8 mouse cellular contexts compared by ENCODE assay signal in the genomic region with DNA sequence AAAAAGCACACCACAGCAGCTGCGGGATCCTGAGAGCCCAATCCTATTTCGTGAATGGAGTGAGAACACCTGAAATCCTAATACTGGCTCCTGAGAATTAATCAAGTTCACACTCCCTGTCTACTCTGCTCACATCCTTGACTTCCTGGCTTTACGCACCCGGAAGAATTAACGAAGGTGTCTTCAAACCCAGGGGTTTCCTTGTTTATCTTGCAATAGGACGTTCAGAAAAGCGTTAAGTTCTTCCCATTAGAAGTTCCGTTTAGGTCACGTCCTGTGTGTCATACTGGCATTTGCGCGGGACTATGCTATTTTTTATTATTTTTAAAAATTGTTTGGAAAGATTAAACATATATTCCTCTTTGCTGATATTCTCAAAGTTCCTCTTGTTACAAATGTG. TPM values are rescaled to one million over a fixed set of nuclear protein-coding genes. Genes with fewer than 3 reads are reported as not detected.
DNase-seq lines count a peak whose midpoint lies in the region; ATAC-seq and TF ChIP-seq lines count a peak whose summit lies in the region.

No protein-coding gene starts in this region.

- TF ChIP-seq EP300 in heart, postnatal 0 days (IDR thresholded peaks at IDR 0.05; ENCODE audit: low read depth), result no peak

- TF ChIP-seq CTCF in heart, postnatal 0 days (IDR thresholded peaks at IDR 0.05; ENCODE audit: low read depth), result no peak

- peak overlapping the region; percentile 51 for H3K4me3 ChIP-seq in heart, postnatal 0 days (ENCODE audit: low read depth, low read length)
- peak overlapping the region; percentile 85 for H3K4me3 ChIP-seq in hindbrain, embryonic 15.5 days
- H3K4me3 ChIP-seq in midbrain, embryonic 10.5 days, result peak overlapping the region; percentile 94

- peaks cover 15% of the 10 kb centered on the region for H3K4me1 ChIP-seq in heart, postnatal 0 days (ENCODE audit: control insufficient read depth, insufficient read depth)
- H3K4me1 ChIP-seq in hindbrain, embryonic 15.5 days (replicated peaks), result peaks cover 29% of the 10 kb centered on the region
- H3K4me1 ChIP-seq in midbrain, embryonic 10.5 days, result peaks cover 29% of the 10 kb centered on the region

- H3K27ac ChIP-seq in heart, postnatal 0 days (ENCODE audit: low read depth), result peak overlapping the region; percentile 73
- peak overlapping the region; percentile 76 for H3K27ac ChIP-seq in hindbrain, embryonic 15.5 days (replicated peaks)
- H3K27ac ChIP-seq in midbrain, embryonic 10.5 days (replicated peaks), result peak overlapping the region; percentile 76

- H3K9ac ChIP-seq in heart, postnatal 0 days (replicated peaks; ENCODE audit: low read depth, low read length), result peak overlapping the region; percentile 46
- peak overlapping the region; percentile 44 for H3K9ac ChIP-seq in hindbrain, embryonic 15.5 days

- 1% methylated on average over 11 of the region's 11 CpGs for WGBS in heart, postnatal 0 days
- 4% methylated on average over 11 of the region's 11 CpGs for WGBS in hindbrain, embryonic 15.5 days
- WGBS in midbrain, embryonic 10.5 days, result 5% methylated on average over 11 of the region's 11 CpGs

- no peaks in the 10 kb centered on the region for H3K27me3 ChIP-seq in heart, postnatal 0 days (ENCODE audit: control insufficient read depth, insufficient read depth, low read length)
- peaks cover 4% of the 10 kb centered on the region; the same call in 1 of the 2 replicates for H3K27me3 ChIP-seq in hindbrain, embryonic 15.5 days
- 0 out of 2 replicates have a peak, but pooled peaks cover 5% of the 10 kb centered on the region for H3K27me3 ChIP-seq in midbrain, embryonic 10.5 days (ENCODE audit: low read depth, poor library complexity, severe bottlenecking)

- no peak for ATAC-seq in heart, postnatal 0 days (ENCODE audit: insufficient read depth, low read depth)
- ATAC-seq in activated CD4-positive, CD25-positive, alpha-beta regulatory T cell, adult 4 months, result peak; percentile 14
- ATAC-seq in hindbrain, embryonic 15.5 days (ENCODE audit: low FRiP score, low read depth), result no peak

- no peak for DNase-seq in heart, postnatal 0 days (ENCODE audit: low spot score)
- no peak for DNase-seq in heart, postnatal 4 days
- DNase-seq in midbrain, embryonic 10.5 days (ENCODE audit: low spot score), result no peak
- DNase-seq in retina, postnatal 1 day, result no peak
- DNase-seq in Muller cell, postnatal 12 days (ENCODE audit: inconsistent ontology term), result no peak
- no peak for DNase-seq in embryo, embryonic 9.5 days (ENCODE audit: extremely low spot score)

- H3K4me2 ChIP-seq in heart, postnatal 0 days (ENCODE audit: low read depth, low read length), result peak overlapping the region; percentile 78
- peak overlapping the region; percentile 65 for H3K4me2 ChIP-seq in hindbrain, embryonic 15.5 days

- H3K36me3 ChIP-seq in heart, postnatal 0 days (replicated peaks; ENCODE audit: control insufficient read depth, insufficient read depth, low read length), result no peaks in the 10 kb centered on the region
- no peaks in the 10 kb centered on the region for H3K36me3 ChIP-seq in hindbrain, embryonic 15.5 days
- 0 out of 2 replicates have a peak, but pooled peaks cover under 1% of the 10 kb centered on the region for H3K36me3 ChIP-seq in midbrain, embryonic 10.5 days

- H3K9me3 ChIP-seq in heart, postnatal 0 days (replicated peaks; ENCODE audit: control insufficient read depth, low read length), result no peaks in the 10 kb centered on the region
- no peaks in the 10 kb centered on the region for H3K9me3 ChIP-seq in hindbrain, embryonic 15.5 days
- no peaks in the 10 kb centered on the region for H3K9me3 ChIP-seq in midbrain, embryonic 10.5 days (replicated peaks)

RNA-seq across cellular contexts. Expression of a gene that starts 0.7 kb away (rescaled TPM):
- total RNA-seq in heart, postnatal 0 days (2014; rRNA removed; ENCODE audit: low replicate concordance), result 43.0 and 46.1 TPM in 2 replicates
- polyA plus RNA-seq in heart, postnatal 0 days (2015; fragmentation: Nextera tagmentation; extraction: Ambion mirVana), result 16.9 and 19.3 TPM in 2 replicates
- total RNA-seq in heart, postnatal 4 days (2021), result 10 to 100 TPM; 57.0 to 57.9 TPM
- 10 to 100 TPM; 90.0 to 92.4 TPM for polyA plus RNA-seq in activated CD4-positive, CD25-positive, alpha-beta regulatory T cell, adult 4 months (2017; shearing (Covaris generic))
- 40.1 and 43.1 TPM in 2 replicates for polyA plus RNA-seq in hindbrain, embryonic 15.5 days (2015; fragmentation: Nextera tagmentation; extraction: Ambion mirVana)
- 23.7 and 30.8 TPM in 2 replicates for polyA plus RNA-seq in midbrain, embryonic 10.5 days (2016; fragmentation: Nextera tagmentation; extraction: Ambion mirVana)

RNA-seq across cellular contexts. Expression of a gene that starts 35.5 kb away (rescaled TPM):
- 131 and 139 TPM in 2 replicates for total RNA-seq in heart, postnatal 0 days (2014; rRNA removed; ENCODE audit: low replicate concordance)
- polyA plus RNA-seq in heart, postnatal 0 days (2015; fragmentation: Nextera tagmentation; extraction: Ambion mirVana), result 265 TPM in 2 replicates
- 100 to 1,000 TPM; 261 to 264 TPM for total RNA-seq in heart, postnatal 4 days (2021)
- 100 to 1,000 TPM; 128 to 159 TPM for polyA plus RNA-seq in activated CD4-positive, CD25-positive, alpha-beta regulatory T cell, adult 4 months (2017; shearing (Covaris generic))
- 342 and 344 TPM in 2 replicates for polyA plus RNA-seq in hindbrain, embryonic 15.5 days (2015; fragmentation: Nextera tagmentation; extraction: Ambion mirVana)
- 164 TPM in 2 replicates for polyA plus RNA-seq in midbrain, embryonic 10.5 days (2016; fragmentation: Nextera tagmentation; extraction: Ambion mirVana)
